Mouse (Mus musculus) ES-Bruce4 (cell line): ENCODE results near the gene Krt25. TPM values are rescaled to one million over a fixed set of nuclear protein-coding genes. Genes with fewer than 3 reads are reported as not detected.

Experiments
- H3K27ac ChIP-seq: 2 replicates; pipeline ENCODE4 v1.5.1; 2012; ENCODE audit warnings: low read length, inconsistent platforms; ENCODE audit not compliant: insufficient read depth
- H3K27me3 ChIP-seq: 2 replicates; pipeline ENCODE4 v1.6.1; 2012; ENCODE audit warnings: mild to moderate bottlenecking, low read length, inconsistent platforms; ENCODE audit not compliant: control insufficient read depth, poor library complexity, insufficient read depth, severe bottlenecking
- H3K36me3 ChIP-seq: 2 replicates; pipeline ENCODE4 v1.6.1; 2012; ENCODE audit warnings: inconsistent platforms, mild to moderate bottlenecking, low read length, moderate library complexity; ENCODE audit not compliant: control insufficient read depth, poor library complexity, insufficient read depth, severe bottlenecking
- H3K4me1 ChIP-seq: one replicate; pipeline ENCODE4 v1.8.1; 2011; ENCODE audit warnings: low read length; ENCODE audit not compliant: control insufficient read depth, insufficient read depth
- H3K4me3 ChIP-seq: 2 replicates; pipeline ENCODE4 v1.5.1; 2011; ENCODE audit warnings: low read depth, mild to moderate bottlenecking, low read length
- H3K9ac ChIP-seq: 2 replicates; pipeline ENCODE4 v1.6.1; 2012; ENCODE audit warnings: low read depth, mild to moderate bottlenecking, inconsistent platforms; ENCODE audit not compliant: poor library complexity, severe bottlenecking
- H3K9me3 ChIP-seq: replicated peaks from 2 replicates; pipeline ENCODE4 v1.6.1; 2012; ENCODE audit warnings: mild to moderate bottlenecking, low read length, inconsistent platforms; ENCODE audit not compliant: control insufficient read depth, poor library complexity, insufficient read depth, severe bottlenecking
- CTCF ChIP-seq: IDR thresholded peaks from one replicate; pipeline ENCODE4 v1.8.1; 2011; ENCODE audit warnings: low read depth, low read length
- EP300 ChIP-seq: IDR thresholded peaks from 2 replicates; pipeline ENCODE4 v1.6.1; 2011; ENCODE audit warnings: low read depth, low read length; ENCODE audit not compliant: insufficient read depth
- POLR2A ChIP-seq: IDR thresholded peaks from one replicate; pipeline ENCODE4 v1.8.1; 2011; ENCODE audit warnings: low read length; ENCODE audit not compliant: insufficient read depth
- polyA plus RNA-seq: library from polyadenylated mRNA; stranded (reverse); fragments of >200 nt; gene quantifications from 2 replicates; pipeline ENCODE4 v1.2.4, GENCODE M21; 2011; ENCODE audit warnings: low read depth; ENCODE audit not compliant: missing spikeins, insufficient read depth, insufficient read length

Krt25 gene
- polyA plus RNA-seq, 1 experiment, result not detected

DNA sequence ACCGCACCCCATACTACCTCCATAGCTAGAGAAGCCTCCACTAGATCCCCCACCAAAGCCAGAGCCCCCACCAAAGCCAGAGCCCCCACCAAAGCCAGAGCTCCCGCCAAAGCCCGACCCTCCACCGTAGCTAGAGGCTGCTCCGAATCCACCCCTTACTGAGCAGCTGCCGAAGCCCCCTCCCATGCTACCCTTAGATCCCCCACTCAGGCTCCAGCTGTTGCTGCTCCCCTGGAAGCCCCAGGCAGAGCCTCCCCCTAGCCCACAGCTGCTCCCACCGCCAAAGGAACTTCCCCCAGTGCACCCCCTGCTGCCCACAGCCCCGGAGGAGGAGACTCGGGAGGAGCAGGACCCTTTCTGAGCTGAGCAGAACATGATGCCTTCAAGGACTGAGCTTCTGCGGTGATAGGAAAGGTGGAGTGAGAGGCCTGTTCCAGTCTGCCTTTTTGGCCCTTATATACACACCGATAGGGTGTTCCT, 37.9 kb downstream of the Krt25 start, which contains the start of gene Krt24:
TSS of gene Krt24 (minus strand) at position 430 of the 480 bp plus-strand sequence.
- TF ChIP-seq POLR2A (no peak), EP300 (no peak), CTCF (no peak)
- no peak within 1 kb of the TSS for H3K9ac ChIP-seq

DNA sequence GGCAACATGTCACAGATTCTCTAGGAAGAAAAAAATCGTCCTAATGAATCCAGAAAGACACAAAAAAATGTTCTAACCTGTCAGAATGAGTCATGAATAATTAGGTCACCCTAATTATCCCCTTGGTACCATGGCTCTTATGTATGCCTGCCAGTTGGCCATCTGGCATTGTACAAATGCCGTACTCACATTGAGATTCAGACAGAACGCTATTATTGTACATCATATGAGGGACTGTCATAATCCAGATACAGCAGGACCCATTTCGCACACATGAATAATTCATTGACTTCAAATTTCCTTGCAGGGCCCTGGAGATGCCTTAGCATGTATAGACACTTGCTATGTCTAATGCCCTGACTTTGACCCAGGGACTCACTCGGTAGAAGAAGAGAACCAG, 38.7 kb downstream of the Krt25 start:
- no peak for TF ChIP-seq CTCF
- no peak for TF ChIP-seq EP300
- no peak for TF ChIP-seq POLR2A
- Histone ChIP-seq H3K4me3 (no peak overlapping the region), H3K9me3 (no peaks in the 10 kb centered on the region), H3K27me3 (no peaks in the 10 kb centered on the region), H3K9ac (no peak overlapping the region), H3K27ac (no peak overlapping the region), H3K36me3 (no peaks in the 10 kb centered on the region), H3K4me1 (no peaks in the 10 kb centered on the region)

More for the DNA sequence above, 37.9 kb downstream of the Krt25 start, which contains the start of gene Krt24:
- Histone ChIP-seq H3K4me3 (no peak within 1 kb of the TSS), H3K36me3 (no peaks in the 10 kb centered on the region), H3K27me3 (no peaks in the 10 kb centered on the region), H3K9me3 (no peaks in the 10 kb centered on the region), H3K27ac (no peak within 1 kb of the TSS), H3K4me1 (no peaks in the 10 kb centered on the region)

DNA sequence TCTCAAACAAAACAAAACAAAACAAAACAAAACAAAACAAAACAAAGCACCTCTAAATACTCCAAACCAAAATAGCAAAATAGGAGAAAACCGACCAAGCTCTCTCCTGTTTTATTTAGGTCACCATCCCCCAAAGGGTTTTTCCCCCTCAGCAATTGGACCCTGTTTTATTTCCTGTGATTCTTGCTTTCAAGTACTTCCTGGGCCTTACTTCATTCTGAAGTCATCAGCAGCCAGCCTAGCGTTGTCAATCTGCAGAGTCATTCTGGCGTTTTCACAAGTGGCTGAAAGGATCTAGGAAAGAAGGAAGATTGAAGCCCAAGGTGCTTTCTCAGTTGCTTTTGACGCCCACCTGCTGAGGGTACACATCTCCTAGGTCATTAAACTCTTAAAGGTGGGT, 39.4 kb downstream of the Krt25 start:
- Histone ChIP-seq H3K4me3 (no peak overlapping the region), H3K9me3 (no peaks in the 10 kb centered on the region), H3K36me3 (no peaks in the 10 kb centered on the region), H3K27ac (no peak overlapping the region), H3K4me1 (no peaks in the 10 kb centered on the region), H3K27me3 (no peaks in the 10 kb centered on the region), H3K9ac (no peak overlapping the region)
- no peak for TF ChIP-seq EP300

DNA sequence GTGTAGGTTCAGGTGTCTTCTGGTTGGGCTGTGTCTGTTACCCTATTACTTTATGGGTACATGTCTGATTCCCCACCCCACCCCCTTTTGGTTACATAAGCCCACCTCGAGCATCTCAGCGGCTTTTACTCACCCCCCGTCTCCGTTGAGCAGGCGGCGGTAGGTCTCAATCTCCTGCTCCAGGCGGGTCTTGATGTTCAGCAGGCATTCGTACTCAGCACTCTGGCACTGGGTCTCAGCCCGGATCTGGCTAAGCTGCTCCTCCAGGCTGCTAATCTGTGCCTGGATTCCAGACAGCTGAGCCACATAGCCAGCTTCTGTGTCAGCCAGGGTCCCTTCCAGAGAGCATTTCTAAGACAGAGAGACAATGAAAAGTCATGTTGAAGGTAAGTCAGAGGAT, 41.6 kb downstream of the Krt25 start:
- Histone ChIP-seq H3K9me3 (no peaks in the 10 kb centered on the region), H3K27ac (no peak overlapping the region), H3K27me3 (no peaks in the 10 kb centered on the region), H3K4me1 (no peaks in the 10 kb centered on the region), H3K36me3 (no peaks in the 10 kb centered on the region), H3K4me3 (no peak overlapping the region), H3K9ac (no peak overlapping the region)
- TF ChIP-seq CTCF (no peak), POLR2A (no peak), EP300 (no peak)

DNA sequence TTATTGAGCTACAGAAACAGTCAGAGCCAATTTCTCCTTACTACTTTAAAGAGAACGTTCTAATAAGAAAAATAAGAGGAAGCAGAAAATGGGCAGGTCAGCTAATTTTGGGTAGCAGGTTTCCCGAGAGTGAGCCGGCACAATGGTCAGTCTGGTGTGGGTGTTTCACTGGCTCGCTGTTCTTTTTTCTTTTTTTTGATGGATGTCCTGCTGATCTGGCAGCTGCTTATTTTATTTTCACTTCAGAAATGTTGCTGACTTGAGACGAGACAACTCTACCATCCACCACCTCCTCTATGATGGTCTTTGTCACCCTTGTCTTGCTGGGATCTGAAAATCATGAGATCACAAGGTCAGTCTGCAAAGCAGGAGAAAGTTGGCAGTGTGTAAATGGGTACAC, 42.8 kb downstream of the Krt25 start:
- H3K27me3 ChIP-seq, result no peaks in the 10 kb centered on the region
- no peaks in the 10 kb centered on the region for H3K4me1 ChIP-seq
- no peaks in the 10 kb centered on the region for H3K36me3 ChIP-seq
- H3K27ac ChIP-seq, result no peak overlapping the region
- H3K4me3 ChIP-seq, result no peak overlapping the region
- no peak overlapping the region for H3K9ac ChIP-seq
- TF ChIP-seq POLR2A (no peak), CTCF (no peak), EP300 (no peak)
- H3K9me3 ChIP-seq, result no peaks in the 10 kb centered on the region

DNA sequence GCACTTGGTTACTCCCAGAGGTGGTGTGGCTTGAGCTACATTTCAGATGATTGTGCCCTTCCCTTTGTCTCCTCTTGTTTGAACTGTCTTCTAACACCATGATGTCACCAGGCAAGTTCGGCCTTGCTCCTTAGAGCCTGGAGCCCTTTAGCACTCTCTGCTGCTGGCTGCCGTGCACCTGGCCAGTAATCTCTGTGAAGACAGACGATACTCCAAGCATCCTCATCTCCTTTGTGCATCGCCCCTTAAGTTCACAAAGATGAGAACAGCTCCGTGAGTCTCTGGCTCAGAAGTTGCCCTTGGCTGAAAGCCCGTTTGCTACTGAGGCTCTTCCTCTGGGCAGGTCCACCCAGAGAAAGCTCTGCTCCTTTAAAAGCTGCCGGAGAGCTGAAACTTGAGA, 46.0 kb downstream of the Krt25 start:
- Histone ChIP-seq H3K27me3 (no peaks in the 10 kb centered on the region; the same call in 1 of the 2 replicates), H3K9me3 (no peaks in the 10 kb centered on the region), H3K27ac (no peak overlapping the region), H3K4me3 (no peak overlapping the region), H3K9ac (no peak overlapping the region), H3K36me3 (no peaks in the 10 kb centered on the region), H3K4me1 (no peaks in the 10 kb centered on the region)
- TF ChIP-seq CTCF (no peak), EP300 (no peak), POLR2A (no peak)

DNA sequence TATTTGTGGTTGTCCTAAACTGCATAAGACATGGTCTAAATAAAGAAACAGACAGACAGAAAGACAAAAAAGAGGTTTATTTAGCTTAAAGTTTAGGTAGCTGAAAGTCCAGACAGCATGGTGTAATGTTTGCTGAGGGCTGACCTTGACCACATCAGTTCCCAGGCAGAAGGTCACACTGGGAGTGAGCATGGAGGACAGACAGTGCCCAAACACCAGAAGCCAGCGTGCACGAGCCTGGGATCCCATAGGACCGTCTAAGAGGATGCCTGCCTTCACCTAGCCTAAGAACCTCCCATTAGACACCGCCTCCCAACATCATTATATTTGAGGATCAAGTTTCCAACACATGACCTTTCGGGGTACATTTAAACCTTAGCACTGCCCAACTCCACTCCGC, 47.1 kb downstream of the Krt25 start:
- no peak overlapping the region for H3K27ac ChIP-seq
- TF ChIP-seq EP300, result no peak
- TF ChIP-seq CTCF, result no peak
- no peak for TF ChIP-seq POLR2A
- peak overlapping the region; percentile 18; the same call in 1 of the 2 replicates for H3K4me3 ChIP-seq
- no peak overlapping the region for H3K9ac ChIP-seq
- H3K4me1 ChIP-seq, result no peaks in the 10 kb centered on the region
- H3K36me3 ChIP-seq, result no peaks in the 10 kb centered on the region
- H3K27me3 ChIP-seq, result no peaks in the 10 kb centered on the region; the same call in 1 of the 2 replicates
- no peaks in the 10 kb centered on the region for H3K9me3 ChIP-seq
